Mouse (Mus musculus) ES-E14 (cell line): ENCODE data around the gene Cgn.

Experiments used
- CHD2 ChIP-seq: IDR thresholded peaks from 2 replicates; pipeline ENCODE4 v1.6.1; 2014; ENCODE audit warnings: mild to moderate bottlenecking, low read depth, low read length, inconsistent platforms
- HCFC1 ChIP-seq: IDR thresholded peaks from 2 replicates; pipeline ENCODE4 v1.6.1; 2012; ENCODE audit warnings: low read length, inconsistent platforms, borderline replicate concordance; ENCODE audit not compliant: insufficient read depth
- MAFK ChIP-seq: IDR thresholded peaks from 2 replicates; pipeline ENCODE4 v1.6.1; 2014; ENCODE audit warnings: mild to moderate bottlenecking, low read depth, low read length, inconsistent platforms; ENCODE audit not compliant: insufficient read depth
- ZNF384 ChIP-seq: IDR thresholded peaks from 2 replicates; pipeline ENCODE4 v1.6.1; 2012; ENCODE audit warnings: low read depth, low read length, inconsistent platforms

- TF ChIP-seq ZNF384 (no peak), MAFK (no peak), HCFC1 (no peak), CHD2 (no peak)
Observed at GRCm38 (mm10) chr3:94814063-94814462, 27.8 kb upstream of the Cgn start.
